Mouse (Mus musculus) frontal cortex, adult (tissue): ENCODE measurements around the gene Hif3a.

Experiments used
- ATAC-seq: cut with Nextera tagmentation; 2 replicates; pipeline ENCODE4 v1.9.2; 2017; ENCODE audit warnings: mild to moderate bottlenecking, moderate library complexity, mixed read lengths; ENCODE audit not compliant: low TSS enrichment

The Hif3a gene

GRCm38 (mm10) chr7:16992451-16992807, 69.8 kb downstream of the Hif3a start, which contains the start of gene Ccdc8:
Gene Ccdc8 (plus strand): TSS chr7:16992708.
- ATAC-seq: no peak

- ATAC-seq: no peak
Observed at GRCm38 (mm10) chr7:16991681-16992450, 70.4 kb downstream of the Hif3a start.

DNA sequence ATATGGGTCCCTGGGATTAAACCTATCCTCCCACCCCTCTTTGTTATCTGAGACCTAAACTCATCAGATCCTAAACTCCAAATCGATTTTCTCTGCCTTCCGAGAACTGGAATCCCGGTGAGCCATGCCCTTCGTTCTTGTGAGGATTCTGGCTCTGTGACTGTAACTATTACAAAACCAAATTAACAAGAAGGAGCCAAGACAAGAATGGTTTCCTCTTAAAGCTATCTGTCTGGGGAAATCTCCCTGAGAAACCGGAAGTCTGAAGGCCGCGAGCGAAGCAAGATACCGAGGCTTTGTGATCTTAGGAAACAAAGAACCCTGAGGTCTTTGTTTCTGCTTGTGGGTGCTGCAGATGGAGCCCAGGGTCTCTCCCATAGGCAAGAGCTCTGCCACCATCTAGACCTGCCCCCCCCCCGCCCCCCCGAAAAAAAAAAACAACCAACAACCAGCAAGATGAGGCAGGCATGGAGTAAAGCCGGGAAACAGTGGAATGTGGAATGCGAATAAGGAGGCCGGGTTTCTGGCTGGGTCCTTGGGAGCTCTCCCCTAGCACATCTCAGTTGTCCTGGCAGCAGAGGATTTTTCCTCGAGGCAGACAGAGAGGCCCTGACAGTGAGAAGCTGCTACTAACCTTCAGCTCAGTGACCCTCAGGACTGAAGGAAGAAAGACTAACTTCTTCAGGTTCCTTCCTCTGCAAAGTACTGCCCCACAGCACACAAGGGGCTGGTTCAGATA, 72.1 kb downstream of the Hif3a start:
- no peak for ATAC-seq

GRCm38 (mm10) chr7:16988405-16988804, 73.8 kb downstream of the Hif3a start:
- no peak for ATAC-seq

DNA sequence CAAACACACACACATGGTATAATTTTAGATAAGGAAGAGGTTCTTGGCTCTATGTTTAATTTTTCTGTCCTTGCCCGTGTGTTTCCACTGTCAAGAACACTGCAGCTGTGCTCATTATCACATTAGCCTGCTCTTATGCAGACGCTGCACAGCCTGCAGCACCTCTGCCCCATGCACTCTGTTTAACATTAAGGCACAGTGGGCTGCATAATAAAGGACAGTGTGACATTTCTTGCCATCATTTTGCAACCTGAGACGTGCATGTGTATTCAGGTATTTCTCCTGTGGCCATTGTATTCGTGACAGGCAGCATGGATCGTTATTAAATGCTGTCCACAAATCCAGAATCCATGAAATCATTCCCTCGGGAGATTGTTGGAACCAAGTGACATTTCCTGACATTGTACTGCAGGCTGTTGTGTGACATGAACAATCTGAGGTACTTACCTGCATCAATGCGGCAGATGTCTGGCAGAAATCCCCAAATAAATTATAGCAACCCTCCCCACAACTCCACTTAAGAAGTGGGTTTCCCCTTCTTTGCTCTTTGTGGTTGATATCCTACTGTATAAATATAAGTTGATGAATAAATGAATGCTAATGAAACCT, 74.6 kb downstream of the Hif3a start:
- ATAC-seq: no peak

DNA sequence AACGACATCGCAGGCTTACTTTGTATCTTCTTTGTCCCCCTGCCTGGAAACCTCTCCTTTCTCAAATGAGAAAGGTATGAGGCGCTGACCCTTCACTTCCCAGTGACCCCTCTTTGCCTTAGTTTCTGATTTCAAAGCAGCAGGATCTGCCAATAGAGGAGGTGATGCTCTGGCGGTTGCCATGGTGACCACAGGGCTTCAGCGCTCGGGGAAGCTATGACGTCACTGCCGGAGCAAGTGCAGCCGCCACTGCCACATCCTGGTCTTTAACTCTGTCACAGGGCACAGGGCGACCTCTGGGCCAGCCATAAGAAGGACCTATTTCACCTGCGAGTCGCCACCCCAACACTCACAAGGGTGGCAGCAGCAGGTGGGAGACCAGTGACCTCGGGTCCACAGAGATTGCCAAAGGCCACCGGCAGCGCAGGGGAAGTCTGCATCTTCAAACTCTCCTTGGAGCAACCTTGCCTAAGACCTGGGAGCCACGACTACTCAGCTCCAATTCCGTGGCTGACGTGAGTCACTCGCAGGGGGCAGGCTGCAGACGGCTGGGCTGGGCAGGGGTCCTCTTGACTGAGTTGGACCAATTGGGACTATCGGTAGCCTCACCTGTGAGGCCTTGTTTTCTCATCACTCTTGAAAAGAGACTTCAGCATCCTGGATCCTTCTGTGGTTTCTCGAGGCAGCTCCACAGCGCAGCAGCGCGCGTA, 79.2 kb downstream of the Hif3a start, which contains the start of gene Gm42372:
Gm42372 (plus strand) TSS at position 228 of the 710 bp plus-strand sequence.
- peak; percentile 79 for ATAC-seq
